Mouse (Mus musculus) urinary bladder, postnatal 14 days (tissue): Measurements from ENCODE around the gene Frs3.

Source experiments
- DNase-seq: peaks from one replicate; pipeline ENCODE4 v3.0.0; 2021; ENCODE audit warnings: low spot score

The Frs3 gene

DNA sequence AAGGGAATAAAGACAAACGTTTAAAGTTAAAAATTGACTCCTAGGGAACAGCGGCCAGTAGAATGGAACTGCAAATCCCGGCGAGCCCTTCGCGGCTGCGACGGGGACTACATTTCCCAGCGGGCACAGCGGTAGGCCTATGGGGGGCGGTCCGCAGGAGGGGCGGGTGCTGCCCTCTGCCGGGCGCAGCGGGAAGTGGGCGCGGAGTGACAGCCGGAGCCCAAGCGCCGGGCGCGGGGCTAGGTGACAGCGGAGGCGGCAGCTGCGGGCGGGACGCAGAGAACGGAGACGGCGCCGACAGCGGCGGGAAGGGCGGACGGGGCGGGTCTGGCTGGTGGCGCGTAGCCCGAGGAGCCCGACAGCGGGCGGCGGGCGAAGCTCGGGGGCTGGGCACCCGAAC lies 48.0 kb downstream of the Frs3 start, which contains the start of gene Tfeb:
TSS of gene Tfeb (plus strand) at position 175 of the 400 bp plus-strand sequence.
- peak; percentile 98 for DNase-seq

- DNase-seq = peak; percentile 89
These were observed 48.6 kb downstream of the Frs3 start for GRCm38 (mm10) chr17:47737271-47738065.

- peak; percentile 57 for DNase-seq
These were observed 49.4 kb downstream of the Frs3 start for GRCm38 (mm10) chr17:47738066-47738878.

GRCm38 (mm10) chr17:47738879-47739798 lies 50.3 kb downstream of the Frs3 start:
- DNase-seq = no peak

DNA sequence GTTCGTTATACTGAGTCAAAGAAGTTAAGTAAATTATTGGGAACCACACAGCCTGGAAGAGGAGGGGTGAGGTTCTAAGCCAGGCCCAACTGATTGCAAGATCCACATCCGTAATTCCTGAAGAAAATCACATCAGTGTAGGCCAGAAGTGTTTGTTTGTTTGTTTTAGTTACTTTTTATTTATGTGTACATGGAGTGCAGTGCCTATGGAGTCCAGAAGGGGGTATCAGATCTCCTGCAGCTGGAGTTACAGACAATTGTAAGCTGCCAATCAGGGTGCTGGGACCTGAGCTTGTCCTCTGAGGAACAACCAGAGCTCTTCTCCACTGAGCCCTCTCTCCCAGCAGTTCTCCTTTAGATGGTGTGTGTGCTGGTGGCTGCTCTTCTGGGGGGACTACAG lies 51.4 kb downstream of the Frs3 start:
- DNase-seq = no peak

- no peak for DNase-seq
These were observed 54.3 kb downstream of the Frs3 start for GRCm38 (mm10) chr17:47742991-47743734.

DNA sequence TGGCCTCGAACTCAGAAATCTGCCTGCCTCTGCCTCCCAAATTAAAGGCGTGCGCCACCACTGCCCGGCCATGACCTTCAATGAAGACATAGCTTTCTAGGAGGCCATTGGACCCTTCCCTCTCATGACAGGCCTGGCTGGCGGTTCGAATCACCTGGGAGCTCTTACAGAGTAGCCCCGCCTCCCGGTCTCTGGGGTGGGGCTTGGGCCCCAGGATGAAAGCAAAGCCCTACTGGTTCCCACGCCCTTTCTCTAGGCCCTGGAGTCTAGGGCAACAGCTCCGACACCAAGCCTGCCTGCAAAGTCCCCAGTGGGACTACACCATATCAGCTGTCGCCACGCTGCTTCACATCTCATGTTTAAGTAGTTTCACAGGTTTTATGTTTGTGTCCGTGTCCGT lies 55.3 kb downstream of the Frs3 start:
- no peak for DNase-seq

GRCm38 (mm10) chr17:47744746-47745368 lies 56.0 kb downstream of the Frs3 start:
- DNase-seq = no peak

DNA sequence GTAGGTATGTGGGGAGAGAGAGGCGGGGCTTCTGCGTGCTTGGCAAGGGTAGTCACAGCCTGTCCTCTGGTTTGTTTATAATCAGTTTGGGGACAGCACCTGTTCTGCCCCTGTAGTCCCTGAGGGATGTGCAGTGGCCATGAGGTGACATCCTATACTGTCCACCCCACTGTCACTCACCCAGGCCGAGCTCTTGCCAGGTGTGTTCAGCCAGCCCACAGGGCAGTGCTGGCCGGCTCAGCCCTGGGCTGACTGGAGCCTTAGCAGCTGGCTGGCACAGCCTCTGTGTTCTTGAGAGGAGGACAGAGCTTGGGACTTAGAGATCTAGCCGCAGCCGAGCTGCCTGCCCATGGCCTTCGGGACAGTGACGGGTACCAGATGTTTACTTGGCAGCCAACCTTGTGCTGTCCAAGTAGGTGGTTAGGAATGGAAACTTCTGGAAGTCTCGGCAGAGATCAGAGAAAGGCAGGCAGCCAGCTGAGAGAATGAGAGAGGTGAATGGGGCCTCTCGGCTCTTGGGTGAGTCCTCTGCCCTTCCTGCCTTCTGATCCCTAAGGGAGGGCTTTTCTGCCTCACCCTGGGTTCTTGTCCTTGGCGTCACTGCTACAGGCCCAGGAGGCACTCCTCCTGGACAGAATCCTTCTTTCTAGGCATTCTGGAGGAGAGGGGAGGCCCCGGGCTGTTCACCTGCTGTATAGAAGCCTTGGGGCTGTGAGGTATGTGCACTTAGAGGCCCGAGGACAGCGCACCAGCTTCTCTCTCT lies 60.1 kb downstream of the Frs3 start:
- peak; percentile 52 for DNase-seq

DNA sequence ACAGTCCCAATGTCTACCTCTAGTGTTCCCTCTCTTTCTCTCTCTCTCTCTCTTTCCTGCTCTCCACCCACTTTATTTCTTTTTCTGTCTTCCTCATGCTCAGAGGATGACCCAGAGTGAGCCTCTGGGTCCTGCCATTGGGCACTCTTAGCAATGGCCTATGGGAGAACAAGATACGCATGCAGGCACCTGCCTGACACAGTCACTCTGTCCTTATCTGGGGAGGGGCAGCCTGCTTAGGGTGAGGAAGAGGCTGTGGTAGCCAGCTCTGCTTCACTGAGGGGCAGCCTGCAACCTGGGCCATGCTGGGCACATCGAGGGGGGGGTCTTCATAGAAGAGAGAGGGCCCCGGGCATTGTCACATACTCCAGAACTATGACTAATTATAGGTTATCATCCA lies 60.8 kb downstream of the Frs3 start:
- no peak for DNase-seq

- DNase-seq = no peak
These were observed 61.3 kb downstream of the Frs3 start for GRCm38 (mm10) chr17:47750101-47750500.

GRCm38 (mm10) chr17:47751811-47752210 lies 63.0 kb downstream of the Frs3 start:
- no peak for DNase-seq

DNA sequence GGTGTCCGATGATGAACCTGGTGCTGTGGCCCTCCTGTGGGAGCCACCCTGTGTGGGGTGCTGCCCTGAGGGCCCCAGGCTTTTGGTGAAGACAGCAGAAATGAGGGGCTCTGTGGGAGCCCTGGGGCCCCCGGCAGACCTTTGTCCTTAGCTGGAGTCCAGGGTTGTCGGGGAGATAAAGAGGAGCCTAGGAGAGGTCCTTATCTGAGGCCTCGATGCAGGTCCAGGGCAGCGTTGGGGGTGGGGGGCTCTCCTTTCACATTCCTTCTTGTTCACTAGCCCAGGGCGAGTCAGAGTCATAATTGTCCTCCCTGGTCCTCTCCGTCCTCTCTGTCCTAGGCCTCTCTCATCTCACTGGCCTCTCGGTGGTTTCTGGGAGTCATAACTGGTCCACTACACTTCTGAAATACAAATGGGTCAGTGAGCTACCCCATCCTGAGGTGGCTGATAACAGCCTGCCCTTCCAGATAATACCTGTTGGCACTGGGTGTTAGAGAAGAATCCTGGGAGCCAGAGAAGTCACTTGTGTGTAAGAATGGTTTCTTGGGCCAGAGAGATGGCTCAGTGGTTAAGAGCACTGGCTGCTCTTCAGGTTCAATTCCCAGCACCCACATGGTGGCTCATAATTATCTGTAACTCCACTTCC lies 64.4 kb downstream of the Frs3 start:
- no peak for DNase-seq
